Mouse (Mus musculus): Measurements from ENCODE around the gene Sh3bgrl2.
A peak's percentile ranks its signal among the peaks of the same experiment; 100 is the strongest.

Gene Sh3bgrl2

GRCm38 (mm10) chr9:83630341-83630740 lies 82.2 kb downstream of the Sh3bgrl2 start:
- no peak for DNase-seq (ENCODE audit: low spot score in 2 of 2)

- no peak for DNase-seq (ENCODE audit: low spot score in 2 of 2)
Observed at GRCm38 (mm10) chr9:83631920-83632319, 83.8 kb downstream of the Sh3bgrl2 start.

GRCm38 (mm10) chr9:83634703-83635102 lies 86.6 kb downstream of the Sh3bgrl2 start:
- no peak for DNase-seq (ENCODE audit: low spot score in 2 of 2)

- no peak for DNase-seq (ENCODE audit: low spot score in 2 of 2)
Observed at GRCm38 (mm10) chr9:83635997-83636396, 87.9 kb downstream of the Sh3bgrl2 start.

GRCm38 (mm10) chr9:83643139-83643538 lies 95.0 kb downstream of the Sh3bgrl2 start:
- DNase-seq (ENCODE audit: low spot score in 2 of 2) = no peak

GRCm38 (mm10) chr9:83643833-83644232 lies 95.7 kb downstream of the Sh3bgrl2 start:
- no peak for DNase-seq (ENCODE audit: low spot score in 2 of 2)

- no peak for DNase-seq (ENCODE audit: low spot score in 2 of 2)
Observed at GRCm38 (mm10) chr9:83646215-83646614, 98.1 kb downstream of the Sh3bgrl2 start.

- DNase-seq (ENCODE audit: low spot score in 2 of 2) = no peak
Observed at GRCm38 (mm10) chr9:83646691-83647090, 98.6 kb downstream of the Sh3bgrl2 start.

GRCm38 (mm10) chr9:83647919-83648705 lies 100.0 kb downstream of the Sh3bgrl2 start:
- DNase-seq (ENCODE audit: low spot score in 2 of 2) = no peak

- no peak for DNase-seq (ENCODE audit: low spot score in 2 of 2)
Observed at GRCm38 (mm10) chr9:83648733-83649132, 100.6 kb downstream of the Sh3bgrl2 start.

GRCm38 (mm10) chr9:83652015-83652414 lies 103.9 kb downstream of the Sh3bgrl2 start:
- DNase-seq (ENCODE audit: low spot score in 2 of 2) = no peak

GRCm38 (mm10) chr9:83652590-83653172 lies 104.6 kb downstream of the Sh3bgrl2 start:
- DNase-seq (ENCODE audit: low spot score in 2 of 2) = no peak

- no peak for DNase-seq (ENCODE audit: low spot score in 2 of 2)
Observed at GRCm38 (mm10) chr9:83654601-83655000, 106.5 kb downstream of the Sh3bgrl2 start.

GRCm38 (mm10) chr9:83656960-83657651 lies 109.0 kb downstream of the Sh3bgrl2 start:
- DNase-seq (ENCODE audit: low spot score in 2 of 2) = no peak

- no peak for DNase-seq (ENCODE audit: low spot score in 2 of 2)
Observed at GRCm38 (mm10) chr9:83657652-83658002, 109.5 kb downstream of the Sh3bgrl2 start.

- no peak for DNase-seq (ENCODE audit: low spot score in 2 of 2)
Observed at GRCm38 (mm10) chr9:83659081-83659480, 111.0 kb downstream of the Sh3bgrl2 start.

GRCm38 (mm10) chr9:83661811-83662210 lies 113.7 kb downstream of the Sh3bgrl2 start:
- no peak for DNase-seq (ENCODE audit: low spot score in 2 of 2)

- DNase-seq (ENCODE audit: low spot score in 2 of 2) = peak; percentile 23 to 32
Observed at GRCm38 (mm10) chr9:83663981-83664897, 116.1 kb downstream of the Sh3bgrl2 start.

GRCm38 (mm10) chr9:83664951-83665350 lies 116.8 kb downstream of the Sh3bgrl2 start:
- no peak for DNase-seq (ENCODE audit: low spot score in 2 of 2)

GRCm38 (mm10) chr9:83667031-83667430 lies 118.9 kb downstream of the Sh3bgrl2 start:
- DNase-seq (ENCODE audit: low spot score in 2 of 2) = no peak

GRCm38 (mm10) chr9:83679626-83680025 lies 131.5 kb downstream of the Sh3bgrl2 start:
- no peak for DNase-seq (ENCODE audit: low spot score in 2 of 2)
